Mouse (Mus musculus) stomach, embryonic 14.5 days (tissue): Measurements from ENCODE around the gene Tlr2. TPM values are rescaled to one million over a fixed set of nuclear protein-coding genes. Genes with fewer than 3 reads are reported as not detected.
"Not testable (repeated sequence)": the region's sequence is repeated elsewhere in the genome, so short reads cannot be mapped to it uniquely, and the experiment has no call there.

Source experiments
- ATAC-seq: fragments of 200-750 bp; cut with Nextera tagmentation; 2 replicates; pipeline ENCODE4 v1.8.0; 2017; ENCODE audit warnings: low read depth, moderate TSS enrichment; ENCODE audit not compliant: insufficient number of reproducible peaks, insufficient read depth, low FRiP score
- H3K27ac ChIP-seq: fragments of 300-500 bp; sonication (generic); 2 replicates; pipeline ENCODE4 v1.5.1; 2014; ENCODE audit warnings: mild to moderate bottlenecking, low read length, moderate library complexity, mixed read lengths
- H3K27me3 ChIP-seq: fragments of 300-500 bp; sonication (generic); 2 replicates; pipeline ENCODE4 v1.6.1; 2014; ENCODE audit warnings: low read length, control low read depth, mixed read lengths; ENCODE audit not compliant: control insufficient read depth, insufficient read depth
- H3K36me3 ChIP-seq: fragments of 300-500 bp; sonication (generic); 2 replicates; pipeline ENCODE4 v1.6.1; 2014; ENCODE audit warnings: mild to moderate bottlenecking, control low read depth, low read length, moderate library complexity, mixed read lengths; ENCODE audit not compliant: control insufficient read depth, insufficient read depth
- H3K4me1 ChIP-seq: fragments of 300-500 bp; sonication (generic); 2 replicates; pipeline ENCODE4 v1.6.1; 2014; ENCODE audit warnings: low read length, control low read depth, mixed read lengths; ENCODE audit not compliant: control insufficient read depth, insufficient read depth
- H3K4me2 ChIP-seq: fragments of 300-500 bp; sonication (generic); replicated peaks from 2 replicates; pipeline ENCODE4 v1.6.1; 2014; ENCODE audit warnings: low read depth, low read length, control low read depth
- H3K4me3 ChIP-seq: fragments of 300-500 bp; sonication (generic); 2 replicates; pipeline ENCODE4 v1.5.1; 2014; ENCODE audit warnings: low read depth, low read length, control low read depth
- H3K9ac ChIP-seq: fragments of 300-500 bp; sonication (generic); replicated peaks from 2 replicates; pipeline ENCODE4 v1.6.1; 2014; ENCODE audit warnings: low read depth, mild to moderate bottlenecking, control low read depth, low read length, moderate library complexity, mixed read lengths
- H3K9me3 ChIP-seq: fragments of 300-500 bp; sonication (generic); 2 replicates; pipeline ENCODE4 v1.6.1; 2016; ENCODE audit warnings: low read depth, low read length, control low read depth; ENCODE audit not compliant: control insufficient read depth
- WGBS: fragments of 180-500 bp; shearing (Covaris S2); extraction: QIAGEN DNeasy Blood & Tissue Kit; methylation state at CpG from one replicate; pipeline ENCODE4 v1.1.7; 2014; 5-methylcytosine and 5-hydroxymethylcytosine counted together
- polyA plus RNA-seq: library from polyadenylated mRNA; unstranded; fragments of >200 nt; fragmentation: Nextera tagmentation; extraction: Ambion mirVana; gene quantifications from 2 replicates; pipeline ENCODE4 v1.2.1, GENCODE M21; 2014

The Tlr2 gene
- polyA plus RNA-seq, 1 experiment from 2014 or later, result 2.9 TPM

GRCm38 (mm10) chr3:83871559-83871958 is 30.0 kb upstream of the Tlr2 start:
- H3K4me1 ChIP-seq, H3K27me3 ChIP-seq, H3K9me3 ChIP-seq, H3K9ac ChIP-seq, H3K4me2 ChIP-seq, ATAC-seq, H3K27ac ChIP-seq, H3K4me3 ChIP-seq, H3K36me3 ChIP-seq: not testable (repeated sequence)
- 90% methylated on average over 7 of the region's 7 CpGs for WGBS

GRCm38 (mm10) chr3:83869776-83870175 is 28.2 kb upstream of the Tlr2 start:
- WGBS, result 96% methylated on average over 2 of the region's 2 CpGs

GRCm38 (mm10) chr3:83867026-83867425 is 25.5 kb upstream of the Tlr2 start:
- H3K36me3 ChIP-seq, H3K27ac ChIP-seq, H3K9ac ChIP-seq, H3K27me3 ChIP-seq, ATAC-seq, H3K9me3 ChIP-seq, H3K4me2 ChIP-seq, H3K4me1 ChIP-seq, H3K4me3 ChIP-seq: not testable (repeated sequence)

More at GRCm38 (mm10) chr3:83869776-83870175, 28.2 kb upstream of the Tlr2 start:
- Histone ChIP-seq H3K4me3 (no peak overlapping the region), H3K4me1 (no peaks in the 10 kb centered on the region), H3K36me3 (no peaks in the 10 kb centered on the region), H3K27ac (no peak overlapping the region), H3K27me3 (no peaks in the 10 kb centered on the region), H3K4me2 (no peak overlapping the region), H3K9ac (no peak overlapping the region), H3K9me3 (no peaks in the 10 kb centered on the region)
- ATAC-seq, result no peak

GRCm38 (mm10) chr3:83865216-83865615 is 23.6 kb upstream of the Tlr2 start:
- Histone ChIP-seq H3K4me2 (no peak overlapping the region), H3K9me3 (no peaks in the 10 kb centered on the region), H3K36me3 (no peaks in the 10 kb centered on the region), H3K4me3 (no peak overlapping the region), H3K4me1 (no peaks in the 10 kb centered on the region), H3K27me3 (no peaks in the 10 kb centered on the region), H3K9ac (no peak overlapping the region), H3K27ac (no peak overlapping the region)
- 62% methylated on average over 2 of the region's 2 CpGs for WGBS
- ATAC-seq, result peak; percentile 74; the same call in 1 of the 2 replicates

GRCm38 (mm10) chr3:83864064-83864548 is 22.5 kb upstream of the Tlr2 start:
- Histone ChIP-seq H3K4me2 (no peak overlapping the region), H3K4me3 (no peak overlapping the region), H3K27me3 (no peaks in the 10 kb centered on the region), H3K9me3 (no peaks in the 10 kb centered on the region), H3K9ac (no peak overlapping the region), H3K36me3 (no peaks in the 10 kb centered on the region), H3K27ac (no peak overlapping the region), H3K4me1 (no peaks in the 10 kb centered on the region)
- no peak for ATAC-seq
- 76% methylated on average over 9 of the region's 9 CpGs for WGBS

- Histone ChIP-seq H3K9ac (no peak overlapping the region), H3K4me3 (no peak overlapping the region), H3K9me3 (no peaks in the 10 kb centered on the region), H3K36me3 (no peaks in the 10 kb centered on the region), H3K27ac (no peak overlapping the region), H3K27me3 (no peaks in the 10 kb centered on the region), H3K4me1 (no peaks in the 10 kb centered on the region), H3K4me2 (no peak overlapping the region)
- peak; percentile 42; the same call in 1 of the 2 replicates for ATAC-seq
- WGBS, result 26% methylated on average over 1 of the region's 1 CpGs
Observed at GRCm38 (mm10) chr3:83862956-83863355, 21.4 kb upstream of the Tlr2 start.

- Histone ChIP-seq H3K36me3 (no peaks in the 10 kb centered on the region), H3K4me2 (no peak overlapping the region), H3K27ac (no peak overlapping the region), H3K4me3 (no peak overlapping the region), H3K27me3 (no peaks in the 10 kb centered on the region), H3K9ac (no peak overlapping the region), H3K9me3 (no peaks in the 10 kb centered on the region), H3K4me1 (no peaks in the 10 kb centered on the region)
- ATAC-seq, result no peak
- WGBS, result 86% methylated on average over 7 of the region's 7 CpGs
Observed at GRCm38 (mm10) chr3:83859595-83859994, 18.0 kb upstream of the Tlr2 start.

GRCm38 (mm10) chr3:83859071-83859470 is 17.5 kb upstream of the Tlr2 start:
- Histone ChIP-seq H3K9ac (no peak overlapping the region), H3K27ac (no peak overlapping the region), H3K4me2 (no peak overlapping the region), H3K36me3 (no peaks in the 10 kb centered on the region), H3K27me3 (no peaks in the 10 kb centered on the region), H3K9me3 (no peaks in the 10 kb centered on the region), H3K4me3 (no peak overlapping the region), H3K4me1 (no peaks in the 10 kb centered on the region)
- no peak for ATAC-seq
- WGBS, result 87% methylated on average over 3 of the region's 3 CpGs

GRCm38 (mm10) chr3:83857621-83858020 is 16.1 kb upstream of the Tlr2 start:
- Histone ChIP-seq H3K4me3 (no peak overlapping the region), H3K4me1 (no peaks in the 10 kb centered on the region), H3K4me2 (no peak overlapping the region), H3K9me3 (no peaks in the 10 kb centered on the region), H3K9ac (no peak overlapping the region), H3K36me3 (no peaks in the 10 kb centered on the region), H3K27ac (no peak overlapping the region), H3K27me3 (no peaks in the 10 kb centered on the region)
- ATAC-seq, result no peak
- WGBS, result 95% methylated on average over 13 of the region's 13 CpGs
